Mouse (Mus musculus) kidney, postnatal 10 days (tissue): ENCODE results near the gene Dnal1.

Experiments used
- DNase-seq: peaks from one replicate; pipeline ENCODE4 v3.0.0; 2021; ENCODE audit warnings: mixed read lengths

Dnal1 gene

DNA sequence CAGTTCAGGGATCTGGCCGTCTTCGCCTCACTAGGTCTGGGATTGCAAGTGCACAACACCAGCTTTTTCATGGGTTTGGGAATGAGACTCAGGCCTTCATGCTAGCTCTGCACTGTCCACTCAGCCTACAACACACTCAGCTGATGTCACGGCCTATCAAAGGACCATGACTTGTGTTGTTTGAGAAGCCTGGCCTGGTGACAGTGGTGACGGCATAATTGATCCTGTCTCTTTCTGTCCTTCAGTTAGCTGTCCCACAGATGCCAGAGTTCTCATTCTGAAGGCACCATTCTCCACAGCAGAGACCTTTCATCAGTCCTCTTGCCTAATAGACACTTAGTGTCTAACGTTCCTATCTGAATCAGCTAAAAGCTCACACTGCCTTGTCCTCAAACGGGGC, 14.4 kb downstream of the Dnal1 start:
- DNase-seq: no peak

DNA sequence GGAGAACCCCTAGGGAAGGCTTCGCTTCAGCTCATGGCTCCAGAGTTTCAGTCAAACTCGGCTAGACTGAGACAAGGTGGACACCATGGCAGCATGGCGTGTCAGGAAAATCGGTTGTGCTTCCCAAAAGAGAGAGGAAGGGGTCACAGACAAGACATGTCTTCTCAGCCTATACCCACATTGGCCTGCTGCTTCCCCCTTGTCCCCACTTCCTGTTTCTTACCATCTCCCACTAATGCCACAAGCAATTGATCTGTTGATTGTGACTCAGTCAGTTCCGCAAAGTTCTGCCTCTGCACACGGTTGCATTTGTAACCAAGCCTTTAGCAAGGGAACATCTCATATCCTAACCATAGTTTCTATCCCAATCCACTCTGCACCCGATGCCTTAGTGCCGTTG, 15.8 kb downstream of the Dnal1 start:
- DNase-seq: no peak

DNA sequence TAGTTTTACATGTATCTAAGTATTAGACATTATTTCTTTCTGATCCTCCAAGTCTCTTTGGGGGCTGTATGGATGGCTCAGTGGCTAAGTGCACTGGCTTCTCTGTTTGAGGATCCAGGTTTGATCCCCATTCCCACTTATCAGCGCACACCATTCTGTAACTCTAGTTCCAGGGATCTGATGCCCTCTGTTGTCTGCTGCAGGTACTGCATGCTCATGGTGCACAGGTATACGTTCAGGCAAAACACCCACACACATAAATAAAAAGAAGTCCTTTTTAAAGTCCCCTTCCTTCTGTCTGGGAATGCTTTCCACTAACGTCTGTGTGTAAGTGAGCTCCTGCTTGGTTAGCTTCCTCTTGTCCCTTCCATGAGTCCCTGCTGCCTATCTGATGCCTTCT, 18.1 kb downstream of the Dnal1 start:
- peak; percentile 51 for DNase-seq

DNA sequence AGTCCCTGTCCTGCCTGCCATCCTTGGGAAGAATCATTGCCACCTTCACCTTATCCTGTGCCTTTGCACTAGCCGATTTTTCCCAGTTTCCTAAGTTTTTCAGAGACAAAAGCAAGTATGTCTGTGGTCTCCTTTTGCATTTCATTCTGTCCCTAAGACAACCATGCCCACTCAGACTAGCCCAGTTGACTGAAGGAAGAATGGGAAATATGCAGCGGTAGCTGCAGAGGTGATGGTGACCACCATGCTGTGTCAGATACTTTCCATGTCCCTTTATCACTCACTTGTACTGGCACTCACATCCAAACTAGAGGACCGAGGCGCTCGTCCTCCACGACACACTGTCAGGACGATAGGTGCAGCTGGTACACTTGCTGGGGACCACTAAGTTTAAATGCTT, 23.0 kb downstream of the Dnal1 start:
- no peak for DNase-seq

DNA sequence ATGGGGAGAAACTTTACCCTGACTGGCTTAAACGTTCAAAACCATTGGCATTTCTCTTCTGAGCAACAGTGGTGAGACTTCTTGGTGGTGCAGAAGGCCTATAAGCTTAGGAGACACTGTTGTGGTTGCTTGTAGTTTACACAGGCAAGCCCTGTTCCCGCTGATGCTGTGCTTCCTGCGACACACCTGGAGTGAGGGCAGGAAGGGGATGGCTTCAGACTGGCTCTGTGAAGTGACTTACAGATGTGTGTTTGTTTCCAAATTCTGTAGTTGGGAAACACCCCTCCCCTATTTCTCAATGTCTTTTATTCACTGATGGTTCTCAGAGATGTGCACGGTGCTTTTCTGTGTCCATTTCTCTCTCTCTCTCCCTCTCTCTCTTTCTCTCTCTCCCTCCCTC, 26.0 kb downstream of the Dnal1 start:
- DNase-seq: no peak

DNA sequence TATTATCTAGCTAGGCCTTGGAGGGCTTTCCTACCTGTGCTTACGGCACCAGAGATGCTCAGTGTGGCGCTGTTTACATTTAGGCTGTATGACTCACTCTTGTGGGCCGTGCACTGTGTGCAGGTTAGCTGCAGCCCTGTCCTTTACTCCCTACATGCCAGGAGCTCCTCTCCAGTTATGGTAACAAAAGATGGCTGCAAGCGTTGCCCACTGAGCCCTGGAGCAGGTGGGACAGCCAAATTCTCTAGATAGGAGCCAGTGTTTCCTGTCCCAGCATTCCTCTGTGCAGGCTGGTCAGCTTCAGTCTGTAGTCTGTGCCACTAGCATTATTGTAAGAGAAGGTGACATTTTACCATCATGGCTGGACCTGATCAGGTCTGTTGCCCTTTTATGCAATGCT, 27.1 kb downstream of the Dnal1 start:
- no peak for DNase-seq

DNA sequence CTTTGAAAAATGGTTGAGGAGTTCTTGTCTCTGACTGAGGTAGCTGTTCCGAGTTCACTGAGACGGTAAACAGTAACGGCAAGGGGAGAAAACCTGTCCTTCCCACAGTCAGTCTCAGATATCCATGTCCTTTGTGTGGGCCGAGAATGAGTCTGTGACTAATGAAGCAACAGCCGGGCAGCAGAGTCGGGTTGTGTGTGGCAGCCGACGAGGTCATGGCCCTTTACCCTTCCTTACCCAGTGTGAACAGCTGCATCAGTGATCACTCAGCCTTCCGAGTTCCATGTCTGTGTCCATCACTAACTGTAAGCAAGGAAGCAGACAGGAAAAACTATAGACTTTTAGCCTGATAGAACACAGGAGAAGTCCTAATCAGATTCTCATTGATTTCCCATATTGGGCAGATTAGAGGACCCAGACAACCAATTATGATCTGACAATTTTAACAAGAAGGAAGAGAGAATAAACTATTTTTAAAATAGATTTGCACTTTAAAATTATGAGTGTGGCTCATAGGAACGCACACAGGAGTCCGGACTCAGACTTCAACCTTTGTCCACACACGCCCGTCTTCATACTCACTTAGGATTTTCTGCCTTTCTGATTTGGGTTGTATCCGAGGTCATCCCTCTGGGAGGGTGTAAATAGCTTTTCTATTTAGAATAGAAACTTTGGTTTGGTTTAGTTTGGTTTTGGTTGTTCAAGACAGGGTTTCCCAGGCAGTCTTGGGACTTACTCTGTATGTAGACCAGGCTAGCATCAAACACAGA, 28.3 kb downstream of the Dnal1 start:
- DNase-seq: no peak

DNA sequence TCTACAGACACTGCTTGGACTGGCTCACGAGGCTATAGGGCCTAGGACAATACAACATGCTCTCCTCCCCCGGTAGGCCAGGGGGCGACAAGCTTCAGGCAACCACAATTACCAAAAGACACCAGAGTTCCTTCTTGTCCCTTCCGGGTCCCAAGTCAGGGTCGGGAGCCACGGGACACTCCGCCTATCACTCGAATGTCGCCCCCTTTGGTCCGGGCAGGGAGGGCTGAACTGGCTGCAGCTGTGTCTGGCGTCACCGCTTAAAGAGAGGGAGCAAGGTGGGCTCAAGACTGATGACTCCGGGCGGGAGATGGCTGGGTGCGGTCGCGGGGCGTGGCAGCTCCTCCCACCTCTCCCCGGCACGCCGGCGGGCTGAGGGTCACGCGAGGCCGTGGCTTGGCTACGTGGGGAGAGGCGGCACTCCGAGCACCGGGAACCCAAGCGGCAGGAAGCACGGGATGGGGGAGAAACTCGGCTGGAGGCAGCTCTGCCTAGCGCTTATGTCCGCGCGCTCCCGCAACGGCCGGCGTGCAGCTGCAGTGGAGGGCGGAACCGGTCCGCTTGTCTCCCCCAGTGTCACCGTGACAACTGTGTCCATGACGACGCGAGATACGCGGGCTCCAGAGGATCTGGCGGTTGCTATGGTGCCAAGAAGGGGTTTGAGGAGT, 33.9 kb downstream of the Dnal1 start, which contains the start of gene Pnma1:
Gene Pnma1 (minus strand): TSS at position 536 of the 668 bp plus-strand sequence.
- DNase-seq: peak; percentile 84

DNA sequence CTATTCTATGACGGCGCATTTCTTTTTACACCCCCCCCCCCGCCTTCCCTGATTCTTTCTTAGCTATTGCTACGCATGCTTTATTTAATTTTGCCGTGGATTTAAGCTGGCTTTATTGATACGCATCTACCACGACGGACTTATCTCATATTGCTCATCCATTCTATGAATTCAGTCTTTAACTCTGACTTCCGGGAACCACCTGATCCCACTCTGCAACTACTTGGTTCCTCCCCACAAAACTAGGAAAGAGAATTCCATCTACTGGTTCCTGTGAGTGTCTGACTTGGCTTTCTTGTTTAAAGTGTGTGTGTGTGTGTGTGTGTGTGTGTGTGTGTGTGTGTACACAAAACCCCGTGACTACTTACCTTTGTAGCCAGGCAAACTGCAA, 34.5 kb downstream of the Dnal1 start:
- no peak for DNase-seq

DNA sequence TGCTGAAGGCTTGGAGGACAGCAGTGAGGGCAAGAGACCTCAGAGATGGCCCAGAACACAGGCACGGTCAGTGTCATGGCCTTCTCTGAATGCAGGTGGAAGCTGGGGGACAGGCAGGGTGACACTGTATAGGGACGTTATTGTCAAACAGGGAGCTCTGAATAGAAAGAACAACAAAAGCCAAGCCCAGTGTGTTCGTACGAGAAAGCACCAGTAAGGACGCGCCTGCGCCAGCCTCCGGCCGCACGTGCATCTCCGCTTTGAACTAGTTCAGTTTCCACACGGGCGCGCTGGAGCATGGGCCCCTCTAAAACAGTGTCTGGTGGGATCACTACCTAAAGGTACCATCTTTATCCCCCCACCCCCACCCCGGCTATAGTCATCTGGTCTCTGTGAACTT, 35.8 kb downstream of the Dnal1 start:
- DNase-seq: no peak

DNA sequence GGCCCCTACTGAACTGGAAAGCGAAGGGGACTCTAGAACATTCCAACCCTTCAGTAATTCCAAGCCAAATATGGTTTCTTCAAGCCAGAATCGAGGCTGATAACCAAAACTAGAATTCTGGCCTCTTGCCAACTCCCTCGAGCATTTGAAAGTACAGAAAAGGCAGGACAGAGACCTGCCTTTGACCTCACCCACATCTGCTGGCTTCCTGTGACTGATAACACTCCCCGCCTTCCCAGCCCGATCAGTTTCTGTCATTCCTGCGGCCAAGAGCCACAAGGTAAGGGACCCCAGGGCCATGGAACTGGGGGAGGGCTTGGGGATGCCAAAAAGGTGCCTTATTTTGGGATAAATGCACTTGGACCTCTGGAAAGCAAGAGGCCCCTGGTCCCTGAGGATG, 36.8 kb downstream of the Dnal1 start:
- no peak for DNase-seq

DNA sequence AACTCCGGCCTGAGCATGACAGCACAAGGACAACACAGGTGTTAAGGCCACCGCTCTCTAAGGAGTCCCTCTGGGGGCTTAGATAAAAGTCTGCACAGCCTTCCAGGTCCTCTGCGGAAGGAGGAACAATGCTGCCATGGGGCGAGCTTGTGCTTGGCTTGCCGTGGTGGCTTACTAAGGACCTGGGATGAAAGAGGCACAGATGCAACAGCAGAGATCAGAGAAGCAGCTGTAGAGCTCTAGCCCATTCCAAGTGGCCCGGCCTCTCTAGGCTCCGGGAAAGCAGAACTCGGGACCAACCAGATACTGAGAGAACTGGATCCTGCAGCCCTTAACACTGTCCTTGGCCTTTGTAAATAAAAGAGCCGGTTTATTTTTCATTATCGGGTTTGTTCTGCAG, 37.7 kb downstream of the Dnal1 start:
- no peak for DNase-seq

DNA sequence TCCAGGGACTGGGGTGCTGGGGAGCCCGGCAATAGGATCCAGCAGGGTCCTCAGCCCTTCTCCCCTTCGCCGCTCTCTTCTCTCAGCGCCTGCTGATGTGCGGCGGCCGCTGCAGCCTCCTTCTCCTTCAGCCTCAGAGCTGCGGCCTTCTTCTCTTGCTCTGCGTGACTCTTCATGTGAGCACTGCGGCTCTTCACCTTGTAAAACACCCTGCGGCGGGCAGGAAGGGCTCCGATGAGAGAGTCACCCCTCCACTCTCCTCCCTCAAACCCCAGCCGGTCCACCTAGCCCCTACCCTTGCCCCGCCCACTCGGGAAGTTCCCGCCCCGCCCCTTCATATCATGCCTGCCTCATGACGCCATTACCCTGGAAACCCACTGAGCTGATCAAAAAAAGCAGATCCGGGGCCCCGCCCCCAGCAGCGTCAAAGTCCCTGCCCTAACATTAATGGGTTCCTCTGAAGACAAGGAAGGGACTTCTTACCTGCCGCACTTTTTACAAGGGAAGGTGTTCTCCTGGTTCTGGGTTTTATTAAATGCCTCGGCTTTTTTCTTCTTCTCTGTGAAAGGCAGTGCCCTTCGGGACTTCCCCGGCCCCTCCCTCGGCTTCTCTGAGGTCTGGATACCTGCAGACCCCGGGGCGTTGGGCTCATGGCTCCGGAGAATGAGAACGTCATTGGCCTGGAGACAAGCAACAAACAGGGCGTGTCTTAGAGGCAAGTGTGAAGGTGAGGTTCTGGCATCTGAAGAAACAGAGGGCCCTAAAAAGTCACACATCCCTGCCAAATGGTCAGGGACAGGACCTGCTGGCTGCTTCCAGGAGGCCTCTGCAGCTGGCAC, 38.4 kb downstream of the Dnal1 start:
- no peak for DNase-seq

DNA sequence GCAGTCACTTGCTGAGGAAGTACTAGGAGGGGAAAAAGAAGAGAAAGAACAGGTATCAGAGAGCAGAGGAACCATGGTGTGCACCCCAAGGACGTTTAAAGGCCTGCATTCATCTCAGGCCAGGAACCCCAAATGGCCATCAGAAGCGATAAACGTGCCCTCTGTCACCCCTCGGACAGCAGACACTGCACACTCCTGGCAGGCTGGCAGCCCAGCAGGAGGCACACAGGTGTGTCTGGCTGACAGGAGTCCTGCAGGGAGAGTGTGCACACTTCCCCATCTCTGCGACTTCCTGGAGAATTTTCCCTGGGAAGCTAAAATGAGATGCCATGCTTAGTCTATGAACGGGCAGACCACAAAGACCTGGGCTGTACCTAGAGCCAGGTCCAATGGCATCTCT, 39.2 kb downstream of the Dnal1 start:
- DNase-seq: no peak

DNA sequence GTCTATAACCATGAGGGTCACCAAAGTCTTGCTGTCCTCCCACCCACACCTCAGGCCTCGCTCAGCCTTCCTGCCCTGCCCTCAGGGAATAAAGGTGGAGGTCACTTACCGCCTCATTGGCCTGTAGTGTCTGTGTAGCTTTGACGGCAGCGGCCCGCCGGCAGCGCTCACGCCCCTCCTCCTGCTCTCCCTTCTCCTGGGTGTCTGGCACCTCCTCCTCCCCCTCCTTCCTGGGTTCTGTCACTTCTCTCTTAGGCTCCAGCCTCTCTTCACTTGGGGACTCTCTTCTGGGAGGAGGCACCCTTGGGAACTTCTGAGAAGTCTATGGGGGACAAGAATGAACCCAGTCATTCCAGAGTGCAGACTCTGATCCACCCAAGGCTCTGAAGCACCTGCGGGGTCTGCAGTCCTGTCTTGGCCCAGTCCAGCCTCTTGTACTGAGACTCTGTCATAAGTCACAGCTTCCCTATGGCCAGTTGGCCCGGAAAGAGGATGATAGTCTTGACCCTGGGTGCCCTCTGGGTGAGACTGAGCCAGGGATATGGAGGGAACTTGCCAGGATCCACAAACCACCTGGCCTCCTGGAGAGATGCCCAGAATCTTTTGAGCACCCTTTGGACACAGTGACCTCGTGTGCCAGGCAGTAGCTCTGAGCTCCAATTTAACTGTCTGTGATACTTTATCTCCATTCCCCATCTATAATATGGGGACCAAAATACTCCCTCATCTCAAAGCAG, 40.8 kb downstream of the Dnal1 start:
- peak; percentile 76 for DNase-seq

DNA sequence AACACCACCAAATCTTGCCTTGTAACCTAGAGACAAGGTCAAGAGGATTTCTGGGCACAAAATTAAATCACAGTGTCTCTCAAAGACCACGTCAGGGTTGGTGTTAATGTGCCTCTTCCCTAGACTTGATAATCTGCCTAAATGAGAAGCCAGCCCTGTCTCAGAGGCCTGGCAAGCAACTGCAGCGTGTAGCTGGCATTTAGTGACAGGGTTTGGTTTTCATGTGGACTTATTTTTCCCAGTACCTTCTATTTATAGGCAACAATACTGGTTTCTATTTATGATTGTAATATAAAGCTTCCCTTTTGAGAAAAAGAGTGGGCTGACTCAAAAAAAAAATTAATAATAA, 41.3 kb downstream of the Dnal1 start:
- DNase-seq: no peak

DNA sequence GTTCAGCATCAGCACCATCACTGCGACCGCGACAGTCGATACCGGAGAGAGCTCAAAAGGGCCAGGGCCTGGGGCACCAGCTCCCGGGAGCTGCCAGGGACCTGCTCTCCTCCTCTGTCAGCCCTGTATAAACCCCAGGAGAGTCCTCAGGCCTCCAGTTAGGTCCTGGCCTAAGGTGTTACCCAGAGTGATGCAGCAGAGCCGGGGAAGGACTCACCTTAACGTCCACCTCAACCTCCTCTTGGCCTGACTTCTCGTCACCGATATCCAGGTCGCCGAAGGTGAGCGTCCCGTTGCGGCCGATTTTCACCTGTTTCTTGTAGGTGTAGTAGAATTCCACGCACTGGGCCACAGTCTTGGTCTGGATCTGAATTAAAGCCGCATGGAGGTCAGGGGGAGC, 42.0 kb downstream of the Dnal1 start:
- DNase-seq: no peak

DNA sequence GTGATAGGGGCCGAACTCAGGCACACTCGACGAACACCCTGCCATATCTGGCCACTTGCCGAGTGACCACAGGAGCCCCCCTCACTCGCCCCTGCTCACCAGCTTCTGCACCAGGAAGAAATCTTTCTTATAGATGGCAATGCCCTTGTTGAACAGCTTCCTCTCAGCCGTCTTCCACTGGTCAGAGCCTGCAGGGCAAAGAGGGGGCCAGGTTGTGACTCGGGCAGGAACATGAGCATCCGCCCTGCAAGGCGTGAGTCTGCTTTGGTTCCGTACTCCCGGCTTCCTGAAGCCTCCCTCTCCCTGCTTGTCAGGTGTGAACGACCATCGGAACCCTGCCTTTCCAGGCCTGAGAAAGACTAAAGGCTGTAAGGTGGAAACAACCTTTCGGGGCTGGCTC, 44.0 kb downstream of the Dnal1 start:
- DNase-seq: peak; percentile 7

DNA sequence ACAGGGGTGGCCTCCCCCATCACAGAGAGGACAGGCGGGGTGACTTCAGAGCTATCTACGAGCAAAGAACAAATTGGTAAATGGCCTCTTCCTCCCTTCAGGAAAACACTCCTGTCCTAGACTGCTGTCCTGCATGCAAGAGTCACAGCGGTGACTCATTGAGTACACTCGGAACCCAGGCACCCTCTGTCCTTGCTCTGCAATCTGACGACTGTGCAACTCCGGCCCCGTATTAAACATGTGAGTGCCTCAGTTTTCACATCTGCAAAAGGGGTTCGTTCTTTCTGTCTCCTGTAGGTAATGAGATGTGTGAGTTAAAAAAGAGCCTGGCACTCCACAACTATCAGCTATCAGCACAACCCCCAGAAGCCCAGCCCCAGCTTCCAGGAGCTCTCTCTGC, 46.3 kb downstream of the Dnal1 start:
- no peak for DNase-seq

DNA sequence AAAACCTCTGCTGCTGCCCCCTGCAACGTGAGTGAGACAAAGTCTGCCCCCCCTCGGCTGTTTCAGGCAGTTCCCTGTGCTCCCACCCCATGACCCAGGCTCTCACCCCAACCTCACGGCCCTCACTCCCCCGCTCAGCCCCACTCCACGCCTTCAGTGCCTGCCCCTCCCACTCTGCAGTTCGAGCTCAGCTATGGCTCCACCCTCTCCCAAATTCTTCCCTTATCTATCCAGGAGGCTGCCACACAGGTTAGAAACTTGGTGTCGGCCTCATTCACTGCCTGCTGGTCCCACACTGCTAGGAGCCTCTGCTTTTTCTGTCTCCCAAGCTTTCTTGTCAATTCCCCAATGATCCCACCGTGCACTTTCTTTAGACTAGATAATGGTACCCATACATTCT, 47.0 kb downstream of the Dnal1 start:
- DNase-seq: no peak

DNA sequence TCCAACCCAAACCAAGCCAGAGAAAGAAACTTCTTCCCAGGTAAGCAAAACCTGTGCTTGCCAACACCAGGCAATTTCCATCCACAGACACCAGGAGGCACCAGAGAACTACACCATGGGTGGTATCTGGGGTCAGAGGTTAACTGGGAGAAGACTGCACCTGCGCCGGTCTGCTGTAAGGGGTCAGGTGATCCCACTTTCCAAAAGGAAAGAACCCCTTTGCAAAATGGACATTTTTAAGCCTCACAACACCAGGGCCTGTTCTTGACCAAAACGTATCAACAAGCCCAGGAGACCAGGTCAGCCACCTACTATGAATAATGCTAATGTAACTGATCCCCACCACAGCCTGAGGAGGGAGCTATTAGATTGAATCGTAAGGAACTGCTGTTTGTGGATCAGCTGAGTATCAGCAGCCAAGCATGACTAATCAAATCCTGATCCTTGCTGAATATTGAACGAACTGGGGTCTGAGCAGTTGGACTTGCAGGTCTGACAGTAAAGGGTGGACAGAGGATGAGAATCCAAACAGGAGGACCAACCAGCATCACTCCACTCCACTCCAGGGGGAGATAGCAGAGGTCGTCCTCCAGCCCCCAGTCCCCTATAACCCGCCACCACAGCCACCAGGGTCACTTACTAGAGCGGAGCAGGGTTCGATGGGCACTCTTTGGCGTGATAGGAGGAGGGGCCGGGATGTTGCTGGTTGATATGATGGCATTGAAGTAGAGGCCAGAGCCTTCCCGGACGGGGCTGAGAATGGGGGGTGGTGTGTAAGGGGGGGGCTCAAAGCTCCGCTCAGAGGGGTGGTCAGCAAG, 47.7 kb downstream of the Dnal1 start:
- peak; percentile 52 for DNase-seq

DNA sequence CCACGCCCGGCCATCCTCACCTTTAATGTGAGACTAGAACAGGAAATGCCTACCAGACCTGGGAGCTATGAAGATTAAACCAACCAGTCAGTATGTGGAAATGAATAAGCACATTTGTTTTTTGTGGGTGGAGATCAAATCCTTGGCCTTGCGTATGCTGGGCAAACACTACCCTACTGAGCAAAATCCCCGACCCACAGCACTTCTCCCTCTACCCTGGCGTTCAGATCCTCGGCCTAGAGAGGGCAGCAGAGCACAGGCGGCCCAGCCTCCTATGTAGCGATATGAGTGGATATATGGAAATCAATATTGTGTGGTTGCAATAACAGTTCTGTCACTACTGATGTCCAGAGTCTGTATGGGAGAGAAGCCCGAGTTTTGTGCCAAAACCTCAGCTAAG, 49.0 kb downstream of the Dnal1 start:
- peak; percentile 65 for DNase-seq
